Mouse (Mus musculus) ES-Bruce4 (cell line): ENCODE measurements around the gene Prr11. TPM values are rescaled to one million over a fixed set of nuclear protein-coding genes. Genes with fewer than 3 reads are reported as not detected.
"Not testable (repeated sequence)": the region's sequence is repeated elsewhere in the genome, so short reads cannot be mapped to it uniquely, and the experiment has no call there.

Source experiments
- H3K27ac ChIP-seq: 2 replicates; pipeline ENCODE4 v1.5.1; 2012; ENCODE audit warnings: low read length, inconsistent platforms; ENCODE audit not compliant: insufficient read depth
- H3K27me3 ChIP-seq: 2 replicates; pipeline ENCODE4 v1.6.1; 2012; ENCODE audit warnings: mild to moderate bottlenecking, low read length, inconsistent platforms; ENCODE audit not compliant: control insufficient read depth, poor library complexity, insufficient read depth, severe bottlenecking
- H3K36me3 ChIP-seq: 2 replicates; pipeline ENCODE4 v1.6.1; 2012; ENCODE audit warnings: inconsistent platforms, mild to moderate bottlenecking, low read length, moderate library complexity; ENCODE audit not compliant: control insufficient read depth, poor library complexity, insufficient read depth, severe bottlenecking
- H3K4me1 ChIP-seq: one replicate; pipeline ENCODE4 v1.8.1; 2011; ENCODE audit warnings: low read length; ENCODE audit not compliant: control insufficient read depth, insufficient read depth
- H3K4me3 ChIP-seq: 2 replicates; pipeline ENCODE4 v1.5.1; 2011; ENCODE audit warnings: low read depth, mild to moderate bottlenecking, low read length
- H3K9ac ChIP-seq: 2 replicates; pipeline ENCODE4 v1.6.1; 2012; ENCODE audit warnings: low read depth, mild to moderate bottlenecking, inconsistent platforms; ENCODE audit not compliant: poor library complexity, severe bottlenecking
- H3K9me3 ChIP-seq: replicated peaks from 2 replicates; pipeline ENCODE4 v1.6.1; 2012; ENCODE audit warnings: mild to moderate bottlenecking, low read length, inconsistent platforms; ENCODE audit not compliant: control insufficient read depth, poor library complexity, insufficient read depth, severe bottlenecking
- CTCF ChIP-seq: IDR thresholded peaks from one replicate; pipeline ENCODE4 v1.8.1; 2011; ENCODE audit warnings: low read depth, low read length
- EP300 ChIP-seq: IDR thresholded peaks from 2 replicates; pipeline ENCODE4 v1.6.1; 2011; ENCODE audit warnings: low read depth, low read length; ENCODE audit not compliant: insufficient read depth
- POLR2A ChIP-seq: IDR thresholded peaks from one replicate; pipeline ENCODE4 v1.8.1; 2011; ENCODE audit warnings: low read length; ENCODE audit not compliant: insufficient read depth
- polyA plus RNA-seq: library from polyadenylated mRNA; stranded (reverse); fragments of >200 nt; gene quantifications from 2 replicates; pipeline ENCODE4 v1.2.4, GENCODE M21; 2011; ENCODE audit warnings: low read depth; ENCODE audit not compliant: missing spikeins, insufficient read depth, insufficient read length

The Prr11 gene
- polyA plus RNA-seq, 1 experiment, result 36.7 TPM

- Histone ChIP-seq H3K4me1 (no peaks in the 10 kb centered on the region), H3K9ac (no peak overlapping the region), H3K36me3 (no peaks in the 10 kb centered on the region), H3K9me3 (no peaks in the 10 kb centered on the region), H3K4me3 (no peak overlapping the region), H3K27ac (no peak overlapping the region), H3K27me3 (no peaks in the 10 kb centered on the region)
- TF ChIP-seq EP300, result no peak
- no peak for TF ChIP-seq POLR2A
- no peak for TF ChIP-seq CTCF
These were observed 48.1 kb downstream of the Prr11 start for GRCm38 (mm10) chr11:87060410-87060809.

- Histone ChIP-seq H3K9ac (no peak overlapping the region), H3K27me3 (no peaks in the 10 kb centered on the region), H3K36me3 (no peaks in the 10 kb centered on the region), H3K4me3 (no peak overlapping the region), H3K4me1 (no peaks in the 10 kb centered on the region), H3K9me3 (no peaks in the 10 kb centered on the region), H3K27ac (no peak overlapping the region)
- no peak for TF ChIP-seq POLR2A
- no peak for TF ChIP-seq EP300
- TF ChIP-seq CTCF, result no peak
These were observed 52.2 kb downstream of the Prr11 start for GRCm38 (mm10) chr11:87056286-87056685.

- H3K27ac ChIP-seq, H3K9me3 ChIP-seq, H3K9ac ChIP-seq, H3K27me3 ChIP-seq, H3K4me3 ChIP-seq, H3K4me1 ChIP-seq, H3K36me3 ChIP-seq: not testable (repeated sequence)
These were observed 59.6 kb downstream of the Prr11 start for GRCm38 (mm10) chr11:87048900-87049299.

GRCm38 (mm10) chr11:87046968-87047367 lies 61.5 kb downstream of the Prr11 start:
- Histone ChIP-seq H3K4me1 (no peaks in the 10 kb centered on the region), H3K9ac (no peak overlapping the region), H3K9me3 (no peaks in the 10 kb centered on the region), H3K4me3 (no peak overlapping the region), H3K27me3 (no peaks in the 10 kb centered on the region), H3K27ac (no peak overlapping the region), H3K36me3 (no peaks in the 10 kb centered on the region)
- no peak for TF ChIP-seq EP300
- no peak for TF ChIP-seq POLR2A
- no peak for TF ChIP-seq CTCF

- no peaks in the 10 kb centered on the region for H3K36me3 ChIP-seq
- H3K4me1 ChIP-seq, result no peaks in the 10 kb centered on the region
- no peak overlapping the region for H3K4me3 ChIP-seq
- no peak for TF ChIP-seq CTCF
- no peak for TF ChIP-seq POLR2A
- TF ChIP-seq EP300, result no peak
- H3K9me3 ChIP-seq, result no peaks in the 10 kb centered on the region
- no peaks in the 10 kb centered on the region for H3K27me3 ChIP-seq
- no peak overlapping the region for H3K9ac ChIP-seq
- no peak overlapping the region for H3K27ac ChIP-seq
These were observed 65.5 kb downstream of the Prr11 start for GRCm38 (mm10) chr11:87043052-87043451.

GRCm38 (mm10) chr11:87039307-87039963 lies 69.1 kb downstream of the Prr11 start:
- H3K27me3 ChIP-seq, result no peaks in the 10 kb centered on the region
- H3K4me3 ChIP-seq, result no peak overlapping the region
- no peaks in the 10 kb centered on the region for H3K36me3 ChIP-seq
- no peak overlapping the region for H3K27ac ChIP-seq
- H3K4me1 ChIP-seq, result no peaks in the 10 kb centered on the region
- TF ChIP-seq EP300 (no peak), POLR2A (no peak), CTCF (no peak)
- no peaks in the 10 kb centered on the region for H3K9me3 ChIP-seq
- no peak overlapping the region for H3K9ac ChIP-seq

Other genes starting within 250 kb of the Prr11 start
- gene Ypel2, start 115.0 kb downstream of the Prr11 start, polyA plus RNA-seq, result 6.2 and 6.9 TPM in 2 replicates
- gene Gdpd1, start 34.6 kb downstream of the Prr11 start, polyA plus RNA-seq, result 6.3 TPM in 2 replicates
- 27.1 and 28.9 TPM in 2 replicates for gene Smg8, start 21.9 kb downstream of the Prr11 start, polyA plus RNA-seq
- gene Ska2, start 526 bp upstream of the Prr11 start, polyA plus RNA-seq, result 102 and 104 TPM in 2 replicates
- 51.4 and 55.9 TPM in 2 replicates for gene Trim37, start 18.4 kb upstream of the Prr11 start, polyA plus RNA-seq